Mouse (Mus musculus): ENCODE results near the gene Tcaf3. TPM values are rescaled to one million over a fixed set of nuclear protein-coding genes. Genes with fewer than 3 reads are reported as not detected.

Tcaf3 gene
- polyA plus RNA-seq, 1 experiment: not detected

DNA sequence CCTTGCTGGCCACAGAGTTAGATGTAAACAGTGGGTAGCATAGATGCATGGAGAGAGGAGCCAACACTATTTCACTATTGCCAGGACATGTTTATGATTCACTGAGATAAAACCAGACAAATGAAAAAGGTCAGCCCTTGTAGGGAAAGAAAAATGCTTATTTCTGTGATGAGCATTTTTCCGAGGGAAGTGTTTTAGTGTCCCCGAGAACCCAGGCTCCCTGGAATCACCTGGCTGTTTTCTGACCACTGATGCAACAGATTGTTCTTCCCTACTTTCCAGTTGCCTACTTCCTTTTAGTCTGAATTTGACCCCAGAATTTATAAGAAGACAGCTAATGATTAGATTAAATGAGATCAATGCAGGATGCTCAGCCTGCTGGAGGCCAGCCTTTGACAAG, 51.3 kb downstream of the Tcaf3 start:
- H3K4me3 ChIP-seq (replicated peaks; ENCODE audit: extremely low read depth, low read depth, low read length): no peak overlapping the region
- DNase-seq: no peak
- WGBS: 71% methylated on average over 2 of the region's 2 CpGs
- H3K4me1 ChIP-seq (ENCODE audit: control insufficient read depth, insufficient read depth, low read length): peaks cover 13% of the 10 kb centered on the region
- TF ChIP-seq CTCF (IDR thresholded peaks at IDR 0.05; ENCODE audit: insufficient read depth, low read length) (no peak), POLR2A (IDR thresholded peaks at IDR 0.05; ENCODE audit: borderline replicate concordance, extremely low read depth, low read depth, low read length) (no peak)

GRCm38 (mm10) chr6:42545451-42545885, 52.0 kb downstream of the Tcaf3 start:
- no peak overlapping the region for H3K4me3 ChIP-seq (replicated peaks; ENCODE audit: extremely low read depth, low read depth, low read length)
- TF ChIP-seq CTCF (IDR thresholded peaks at IDR 0.05; ENCODE audit: insufficient read depth, low read length): no peak
- no peak for TF ChIP-seq POLR2A (IDR thresholded peaks at IDR 0.05; ENCODE audit: borderline replicate concordance, extremely low read depth, low read depth, low read length)
- peaks cover 13% of the 10 kb centered on the region for H3K4me1 ChIP-seq (ENCODE audit: control insufficient read depth, insufficient read depth, low read length)
- DNase-seq: no peak
- WGBS: 19% methylated on average over 2 of the region's 2 CpGs

- 11% methylated on average over 1 of the region's 1 CpGs for WGBS
Observed at GRCm38 (mm10) chr6:42544846-42545245, 52.6 kb downstream of the Tcaf3 start.

DNA sequence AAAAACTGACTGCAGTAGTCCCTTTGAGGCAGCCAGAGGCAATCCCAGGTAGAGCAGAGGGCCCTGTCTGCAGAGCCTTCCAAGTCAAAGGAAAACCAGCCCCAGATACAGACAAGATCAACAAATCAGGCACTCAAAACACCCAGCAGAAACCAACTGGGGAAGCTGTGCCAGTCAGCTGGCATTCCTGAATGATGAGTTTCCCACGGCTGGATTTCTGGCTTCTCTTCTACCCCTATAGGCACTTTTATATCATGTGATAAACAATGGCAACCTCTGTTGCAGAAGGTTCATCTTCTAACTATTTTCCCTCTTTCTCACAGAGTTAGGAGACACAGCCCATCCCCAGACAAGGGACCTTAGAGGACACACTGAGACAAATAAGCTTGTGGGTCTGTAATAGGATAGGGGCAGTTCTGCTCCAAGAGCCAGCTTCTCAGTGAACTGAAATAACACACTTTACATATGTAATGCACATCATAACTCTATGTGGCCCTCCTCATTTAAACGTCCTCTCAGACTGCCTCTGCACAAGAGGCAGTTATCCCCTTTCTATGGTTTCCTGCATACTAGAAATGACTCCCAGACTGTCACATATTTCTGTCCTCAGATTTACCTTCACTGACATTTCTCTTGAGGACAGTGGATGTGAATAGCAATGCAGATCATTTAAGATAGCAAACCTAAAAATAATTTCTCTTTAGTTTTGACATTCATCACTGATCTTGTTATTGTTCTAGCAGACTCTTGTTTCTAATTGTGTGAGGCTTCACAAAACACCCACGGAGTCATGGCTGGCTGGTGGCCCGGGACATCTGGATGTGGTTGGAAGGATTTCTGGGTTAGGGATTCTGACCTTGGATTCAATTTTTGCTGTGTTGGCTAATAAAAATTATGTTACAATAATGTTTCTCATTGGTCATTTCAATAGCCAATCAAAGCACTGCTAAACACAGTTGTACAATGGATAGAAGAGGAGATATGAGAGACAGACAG, 55.2 kb downstream of the Tcaf3 start:
- DNase-seq: peak; percentile 17
- TF ChIP-seq POLR2A (IDR thresholded peaks at IDR 0.05; ENCODE audit: borderline replicate concordance, extremely low read depth, low read depth, low read length): no peak
- WGBS: 35% methylated on average over 4 of the region's 4 CpGs
- H3K4me1 ChIP-seq (ENCODE audit: control insufficient read depth, insufficient read depth, low read length): peaks cover 13% of the 10 kb centered on the region
- no peak overlapping the region for H3K4me3 ChIP-seq (replicated peaks; ENCODE audit: extremely low read depth, low read depth, low read length)

More at GRCm38 (mm10) chr6:42544846-42545245, 52.6 kb downstream of the Tcaf3 start:
- TF ChIP-seq POLR2A (IDR thresholded peaks at IDR 0.05; ENCODE audit: borderline replicate concordance, extremely low read depth, low read depth, low read length) (no peak), CTCF (IDR thresholded peaks at IDR 0.05; ENCODE audit: insufficient read depth, low read length) (no peak)
- Histone ChIP-seq H3K4me1 (ENCODE audit: control insufficient read depth, insufficient read depth, low read length) (peaks cover 13% of the 10 kb centered on the region), H3K4me3 (replicated peaks; ENCODE audit: extremely low read depth, low read depth, low read length) (no peak overlapping the region)
- DNase-seq: no peak

- Histone ChIP-seq H3K4me3 (replicated peaks; ENCODE audit: extremely low read depth, low read depth, low read length) (no peak overlapping the region), H3K4me1 (ENCODE audit: control insufficient read depth, insufficient read depth, low read length) (peaks cover 7% of the 10 kb centered on the region)
- 94% methylated on average over 1 of the region's 1 CpGs for WGBS
- TF ChIP-seq POLR2A (IDR thresholded peaks at IDR 0.05; ENCODE audit: borderline replicate concordance, extremely low read depth, low read depth, low read length): no peak
- TF ChIP-seq CTCF (IDR thresholded peaks at IDR 0.05; ENCODE audit: insufficient read depth, low read length): no peak
- DNase-seq: no peak
Observed at GRCm38 (mm10) chr6:42540681-42541080, 56.8 kb downstream of the Tcaf3 start.

DNA sequence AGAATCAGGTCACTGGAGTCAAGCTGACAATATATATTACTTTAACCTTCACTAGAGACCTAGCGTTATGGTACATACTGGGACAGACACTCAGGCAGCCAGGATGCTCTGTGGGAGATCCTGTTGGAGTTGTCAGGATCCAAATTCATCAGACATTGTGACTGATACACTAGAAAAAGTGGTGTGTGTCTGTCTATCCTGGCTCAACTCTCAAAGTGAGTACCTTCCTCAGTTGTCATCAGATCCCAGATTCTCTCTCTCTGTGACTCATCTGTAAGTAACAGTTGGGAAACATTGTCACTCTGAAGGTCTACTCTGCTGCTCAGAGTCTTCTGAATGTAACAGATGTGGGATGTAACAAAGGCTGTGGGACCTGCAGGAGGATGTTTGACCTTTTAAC, 57.8 kb downstream of the Tcaf3 start:
- Histone ChIP-seq H3K4me1 (ENCODE audit: control insufficient read depth, insufficient read depth, low read length) (peaks cover 3% of the 10 kb centered on the region), H3K4me3 (replicated peaks; ENCODE audit: extremely low read depth, low read depth, low read length) (no peak overlapping the region)
- TF ChIP-seq CTCF (IDR thresholded peaks at IDR 0.05; ENCODE audit: insufficient read depth, low read length) (no peak), POLR2A (IDR thresholded peaks at IDR 0.05; ENCODE audit: borderline replicate concordance, extremely low read depth, low read depth, low read length) (no peak)
- no peak for DNase-seq
- 91% methylated on average over 1 of the region's 1 CpGs for WGBS

Other genes starting within 250 kb of the Tcaf3 start
- 311 and 352 TPM in 2 replicates for gene Zyx, start 248.1 kb downstream of the Tcaf3 start, polyA plus RNA-seq (2012; rRNA removed)
- 22.4 and 26.7 TPM in 2 replicates for gene Epha1, start 224.4 kb downstream of the Tcaf3 start, polyA plus RNA-seq (2012; rRNA removed)
- gene Tas2r143, start 197.5 kb downstream of the Tcaf3 start, polyA plus RNA-seq (2012; rRNA removed): 0.63 and 0.92 TPM in 2 replicates
- gene Tas2r135, start 192.3 kb downstream of the Tcaf3 start, polyA plus RNA-seq (2012; rRNA removed): 0.50 TPM in 1 of 2 replicates, not detected in the other
- 0.22 TPM in 1 of 2 replicates, not detected in the other for gene Tas2r126, start 163.2 kb downstream of the Tcaf3 start, polyA plus RNA-seq (2012; rRNA removed)
- not detected in 2 replicates for gene Olfr458, start 132.5 kb downstream of the Tcaf3 start, polyA plus RNA-seq (2012; rRNA removed)
- gene Olfr457, start 121.4 kb downstream of the Tcaf3 start, polyA plus RNA-seq (2012; rRNA removed): not detected in 2 replicates
- not detected in 2 replicates for gene Olfr456, start 110.5 kb downstream of the Tcaf3 start, polyA plus RNA-seq (2012; rRNA removed)
- gene Olfr455, start 50.1 kb downstream of the Tcaf3 start, polyA plus RNA-seq (2012; rRNA removed): not detected in 2 replicates
- 1.3 and 3.7 TPM in 2 replicates for gene Tcaf2, start 47.6 kb upstream of the Tcaf3 start, polyA plus RNA-seq (2012; rRNA removed)
- gene Tcaf1, start 112.4 kb upstream of the Tcaf3 start, polyA plus RNA-seq (2012; rRNA removed): 17.6 and 25.2 TPM in 2 replicates
- gene Olfr453, start 141.7 kb upstream of the Tcaf3 start, polyA plus RNA-seq (2012; rRNA removed): not detected in 2 replicates
- gene Olfr38, start 158.7 kb upstream of the Tcaf3 start, polyA plus RNA-seq (2012; rRNA removed): not detected in 2 replicates
- gene Olfr452, start 187.4 kb upstream of the Tcaf3 start, polyA plus RNA-seq (2012; rRNA removed): not detected in 2 replicates
- not detected in 2 replicates for gene Olfr450, start 214.2 kb upstream of the Tcaf3 start, polyA plus RNA-seq (2012; rRNA removed)
- gene Olfr449, start 236.7 kb upstream of the Tcaf3 start, polyA plus RNA-seq (2012; rRNA removed): not detected in 2 replicates